Mouse (Mus musculus): ENCODE results near the gene Epo. TPM values are rescaled to one million over a fixed set of nuclear protein-coding genes. Genes with fewer than 3 reads are reported as not detected.

Epo gene
- polyA plus RNA-seq, 1 experiment from 2014 or later = not detected

- Histone ChIP-seq H3K4me3 (no peak overlapping the region), H3K27ac (replicated peaks) (no peak overlapping the region), H3K4me1 (peaks cover 43% of the 10 kb centered on the region), H3K9me3 (no peaks in the 10 kb centered on the region), H3K4me2 (no peak overlapping the region), H3K9ac (peak overlapping the region; percentile 37; the same call in 1 of the 2 replicates), H3K27me3 (replicated peaks) (no peaks in the 10 kb centered on the region), H3K36me3 (peaks cover 37% of the 10 kb centered on the region)
- ATAC-seq (ENCODE audit: extremely low read depth, insufficient number of reproducible peaks, low FRiP score, low TSS enrichment) = no peak
- WGBS = 75% methylated on average over 3 of the region's 3 CpGs
These were observed 18.2 kb downstream of the Epo start for GRCm38 (mm10) chr5:137514811-137515210.

- no peaks in the 10 kb centered on the region for H3K9me3 ChIP-seq
- peak overlapping the region; percentile 37 for H3K9ac ChIP-seq
- 83% methylated on average over 12 of the region's 12 CpGs for WGBS
- H3K4me1 ChIP-seq = peaks cover 45% of the 10 kb centered on the region
- H3K36me3 ChIP-seq = peaks cover 30% of the 10 kb centered on the region
- no peak for ATAC-seq (ENCODE audit: extremely low read depth, insufficient number of reproducible peaks, low FRiP score, low TSS enrichment)
- no peak overlapping the region for H3K4me2 ChIP-seq
- H3K27ac ChIP-seq (replicated peaks) = no peak overlapping the region
- H3K4me3 ChIP-seq = no peak overlapping the region
- H3K27me3 ChIP-seq (replicated peaks) = no peaks in the 10 kb centered on the region
These were observed 18.9 kb downstream of the Epo start for GRCm38 (mm10) chr5:137513951-137514721.

GRCm38 (mm10) chr5:137512847-137513794 is 19.9 kb downstream of the Epo start:
- ATAC-seq (ENCODE audit: extremely low read depth, insufficient number of reproducible peaks, low FRiP score, low TSS enrichment) = no peak
- Histone ChIP-seq H3K27ac (replicated peaks) (no peak overlapping the region), H3K9me3 (no peaks in the 10 kb centered on the region), H3K4me2 (no peak overlapping the region; the same call in none of the 2 replicates), H3K4me1 (peaks cover 45% of the 10 kb centered on the region), H3K36me3 (peaks cover 22% of the 10 kb centered on the region), H3K4me3 (no peak overlapping the region), H3K9ac (peak overlapping the region; percentile 100), H3K27me3 (replicated peaks) (no peaks in the 10 kb centered on the region)
- 74% methylated on average over 11 of the region's 11 CpGs for WGBS

GRCm38 (mm10) chr5:137511706-137512105 is 21.3 kb downstream of the Epo start:
- no peaks in the 10 kb centered on the region for H3K9me3 ChIP-seq
- H3K27ac ChIP-seq (replicated peaks) = no peak overlapping the region
- 77% methylated on average over 3 of the region's 3 CpGs for WGBS
- H3K4me2 ChIP-seq = peak overlapping the region; percentile 93
- no peak for ATAC-seq (ENCODE audit: extremely low read depth, insufficient number of reproducible peaks, low FRiP score, low TSS enrichment)
- H3K36me3 ChIP-seq = peaks cover 12% of the 10 kb centered on the region
- peak overlapping the region; percentile 100 for H3K9ac ChIP-seq
- no peaks in the 10 kb centered on the region for H3K27me3 ChIP-seq (replicated peaks)
- H3K4me1 ChIP-seq = peaks cover 45% of the 10 kb centered on the region
- H3K4me3 ChIP-seq = peak overlapping the region; percentile 88

- H3K4me3 ChIP-seq = peak overlapping the region; percentile 88
- no peaks in the 10 kb centered on the region for H3K9me3 ChIP-seq
- peaks cover 42% of the 10 kb centered on the region for H3K4me1 ChIP-seq
- H3K27me3 ChIP-seq (replicated peaks) = no peaks in the 10 kb centered on the region
- WGBS = 2% methylated on average over 18 of the region's 83 CpGs
- H3K27ac ChIP-seq (replicated peaks) = peak overlapping the region; percentile 84
- H3K4me2 ChIP-seq = peak overlapping the region; percentile 93
- peak; percentile 52 for ATAC-seq (ENCODE audit: extremely low read depth, insufficient number of reproducible peaks, low FRiP score, low TSS enrichment)
- peaks cover 12% of the 10 kb centered on the region for H3K36me3 ChIP-seq
- peak overlapping the region; percentile 100 for H3K9ac ChIP-seq
These were observed 22.3 kb downstream of the Epo start for GRCm38 (mm10) chr5:137510573-137511390.

GRCm38 (mm10) chr5:137510014-137510501 is 23.0 kb downstream of the Epo start:
- peaks cover 12% of the 10 kb centered on the region for H3K36me3 ChIP-seq
- 2% methylated on average over 32 of the region's 52 CpGs for WGBS
- H3K27ac ChIP-seq (replicated peaks) = peak overlapping the region; percentile 84
- H3K4me2 ChIP-seq = peak overlapping the region; percentile 93
- H3K9ac ChIP-seq = peak overlapping the region; percentile 100
- peaks cover 42% of the 10 kb centered on the region for H3K4me1 ChIP-seq
- H3K4me3 ChIP-seq = peak overlapping the region; percentile 88
- peak; percentile 64 for ATAC-seq (ENCODE audit: extremely low read depth, insufficient number of reproducible peaks, low FRiP score, low TSS enrichment)
- H3K27me3 ChIP-seq (replicated peaks) = no peaks in the 10 kb centered on the region
- no peaks in the 10 kb centered on the region for H3K9me3 ChIP-seq

- Histone ChIP-seq H3K9ac (no peak overlapping the region), H3K4me1 (peaks cover 16% of the 10 kb centered on the region), H3K27ac (replicated peaks) (no peak overlapping the region), H3K36me3 (peaks cover 11% of the 10 kb centered on the region), H3K27me3 (replicated peaks) (no peaks in the 10 kb centered on the region), H3K4me2 (no peak overlapping the region), H3K4me3 (no peak overlapping the region), H3K9me3 (no peaks in the 10 kb centered on the region)
- no peak for ATAC-seq (ENCODE audit: extremely low read depth, insufficient number of reproducible peaks, low FRiP score, low TSS enrichment)
- 81% methylated on average over 6 of the region's 6 CpGs for WGBS
These were observed 29.0 kb downstream of the Epo start for GRCm38 (mm10) chr5:137504041-137504440.

- under 1% methylated on average over 30 of the region's 30 CpGs for WGBS
These were observed 30.4 kb downstream of the Epo start for GRCm38 (mm10) chr5:137502667-137503110.

GRCm38 (mm10) chr5:137501709-137502666 is 31.1 kb downstream of the Epo start, which contains the start of gene Pop7:
Gene Pop7 (minus strand): TSS chr5:137502518.
- 2% methylated on average over 64 of the region's 64 CpGs for WGBS
- Histone ChIP-seq H3K4me2 (peak within 1 kb of the TSS; percentile 80), H3K4me3 (peak within 1 kb of the TSS; percentile 72), H3K27ac (replicated peaks) (peak within 1 kb of the TSS; percentile 97), H3K9me3 (no peaks in the 10 kb centered on the region), H3K9ac (peak within 1 kb of the TSS; percentile 88), H3K27me3 (replicated peaks) (0 out of 2 replicates have a peak, but pooled peaks cover under 1% of the 10 kb centered on the region), H3K4me1 (peaks cover 16% of the 10 kb centered on the region), H3K36me3 (peaks cover 11% of the 10 kb centered on the region)
- peak; percentile 98 for ATAC-seq (ENCODE audit: extremely low read depth, insufficient number of reproducible peaks, low FRiP score, low TSS enrichment)

More at GRCm38 (mm10) chr5:137502667-137503110, 30.4 kb downstream of the Epo start:
- peak; percentile 75 for ATAC-seq (ENCODE audit: extremely low read depth, insufficient number of reproducible peaks, low FRiP score, low TSS enrichment)
- Histone ChIP-seq H3K4me3 (peak overlapping the region; percentile 72), H3K9me3 (no peaks in the 10 kb centered on the region), H3K4me1 (peaks cover 16% of the 10 kb centered on the region), H3K27ac (replicated peaks) (peak overlapping the region; percentile 97), H3K36me3 (peaks cover 11% of the 10 kb centered on the region), H3K4me2 (peak overlapping the region; percentile 80), H3K27me3 (replicated peaks) (no peaks in the 10 kb centered on the region), H3K9ac (peak overlapping the region; percentile 82)

Measured in heart, embryonic 13.5 days (tissue).